Mouse (Mus musculus) adrenal gland, postnatal 14 days (tissue): ENCODE data around the gene Pola2. TPM values are rescaled to one million over a fixed set of nuclear protein-coding genes. Genes with fewer than 3 reads are reported as not detected.
A peak's percentile ranks its signal among the peaks of the same experiment; 100 is the strongest.

Experiments used
- DNase-seq: peaks from one replicate; pipeline ENCODE4 v3.0.0; 2021; ENCODE audit warnings: mixed read lengths
- total RNA-seq: library from RNA; stranded (reverse); gene quantifications from 2 replicates; pipeline ENCODE4 v1.2.3, GENCODE M21; 2021

Gene Pola2
- total RNA-seq, 1 experiment from 2014 or later = 24.6 TPM

- peak; percentile 96 for DNase-seq
These were observed 69.9 kb downstream of the Pola2 start, which contains the start of gene Tigd3 for GRCm38 (mm10) chr19:5894002-5894678. Gene Tigd3, minus strand, starts transcription at chr19:5894149.

DNA sequence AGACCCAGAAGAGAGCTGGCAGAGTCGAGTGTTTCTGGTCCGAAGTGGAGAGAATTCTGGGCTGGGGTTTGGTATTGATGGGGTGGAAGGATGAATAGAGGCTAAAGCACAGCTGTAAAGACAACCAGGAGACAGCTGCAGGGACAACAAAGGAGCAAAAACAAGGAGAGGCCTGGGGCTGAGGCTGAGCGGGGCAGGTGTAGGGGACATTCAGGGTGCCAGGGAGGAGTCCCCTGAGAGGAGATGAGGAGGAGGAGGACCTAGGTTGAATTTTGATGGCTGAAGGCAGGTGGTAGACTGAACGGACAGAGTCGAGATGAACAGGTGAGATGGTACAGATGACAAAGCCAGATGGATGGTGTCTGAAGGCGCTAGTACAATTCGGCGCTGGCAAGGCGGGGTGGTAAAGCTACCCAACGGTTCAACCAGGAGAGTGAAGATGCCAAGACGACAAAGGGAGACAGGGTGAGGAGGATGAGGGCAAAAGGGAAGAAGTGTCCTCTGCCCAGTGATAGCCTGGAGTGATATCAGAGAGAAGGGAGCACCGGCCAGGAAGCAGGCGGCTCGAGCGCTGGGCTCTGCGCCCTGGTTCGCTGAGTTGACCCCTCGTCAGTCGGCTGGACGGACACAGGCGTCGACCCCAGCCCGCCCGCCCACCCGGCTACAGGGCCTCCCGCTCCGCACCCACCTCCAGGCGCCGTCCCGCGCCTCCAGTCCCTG is 70.6 kb downstream of the Pola2 start:
- no peak for DNase-seq

DNA sequence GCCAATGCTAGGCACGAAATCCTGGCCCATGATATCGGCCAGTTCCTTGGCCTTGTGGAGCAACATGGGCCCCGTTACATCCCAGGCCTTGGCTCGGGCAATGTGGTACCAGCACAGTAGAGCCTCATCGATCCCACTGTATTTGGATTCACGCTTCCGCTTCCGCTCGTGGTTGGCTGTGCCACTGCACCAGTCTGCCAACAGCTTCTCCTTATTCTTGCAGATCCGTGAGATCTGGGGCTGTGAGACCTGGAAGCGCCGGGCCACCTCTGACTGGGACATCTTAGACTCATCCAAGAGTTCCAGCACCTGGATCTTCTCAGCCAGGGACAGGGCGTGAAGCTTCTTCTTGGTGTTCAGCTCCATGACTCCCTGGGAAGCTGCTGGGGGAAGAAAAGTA is 71.3 kb downstream of the Pola2 start:
- no peak for DNase-seq

- DNase-seq = no peak
These were observed 71.7 kb downstream of the Pola2 start for GRCm38 (mm10) chr19:5892262-5892661.

DNA sequence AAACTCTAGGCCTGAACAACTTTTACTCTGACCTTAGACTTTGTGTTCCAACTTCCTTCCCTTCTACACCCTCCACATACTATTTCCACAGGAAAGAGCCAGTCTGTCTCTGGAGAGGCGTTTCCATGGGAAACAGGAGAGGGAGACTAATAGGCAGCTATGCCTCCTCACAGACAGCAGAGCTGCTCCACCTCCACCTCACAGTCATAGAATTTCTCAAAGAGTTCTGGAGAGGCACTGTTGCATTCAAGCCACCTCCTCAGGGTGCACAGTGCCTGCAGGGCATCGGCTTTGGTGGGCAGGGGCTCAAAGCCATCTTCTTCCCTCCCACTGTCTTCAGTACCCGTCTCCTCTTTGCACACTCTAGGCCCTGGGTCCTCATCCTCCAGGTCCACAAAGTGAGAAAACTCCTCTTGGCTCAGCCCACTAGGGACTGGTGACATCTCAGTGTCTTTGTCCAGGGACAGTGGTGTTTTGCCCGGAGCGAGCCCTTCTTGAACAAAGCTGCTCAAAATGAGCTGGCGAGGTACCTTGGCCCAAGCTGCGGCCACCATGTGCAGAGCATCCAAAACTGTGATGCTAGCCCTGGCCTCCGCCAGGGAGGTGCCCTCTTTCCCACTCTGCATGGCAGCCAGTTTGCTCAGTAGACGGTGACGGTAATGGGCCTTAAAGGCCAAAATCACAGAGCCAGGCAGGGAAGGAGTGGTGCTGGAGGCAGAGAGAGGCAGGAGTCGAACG is 72.3 kb downstream of the Pola2 start:
- DNase-seq = peak; percentile 11

Other genes starting within 250 kb of the Pola2 start
- 29.1 and 29.3 TPM in 2 replicates for gene Ehbp1l1, start 237.9 kb downstream of the Pola2 start, total RNA-seq
- gene Fam89b, start 234.5 kb downstream of the Pola2 start, total RNA-seq = 41.3 and 50.4 TPM in 2 replicates
- gene Ltbp3, start 223.3 kb downstream of the Pola2 start, total RNA-seq = 212 and 214 TPM in 2 replicates
- 87.4 and 92.1 TPM in 2 replicates for gene Scyl1, start 192.8 kb downstream of the Pola2 start, total RNA-seq
- gene Frmd8, start 88.9 kb downstream of the Pola2 start, total RNA-seq = 26.0 and 34.5 TPM in 2 replicates
- 14.7 and 16.5 TPM in 2 replicates for gene Slc25a45, start 86.4 kb downstream of the Pola2 start, total RNA-seq
- gene Tigd3, start 70.1 kb downstream of the Pola2 start, total RNA-seq = 1.4 and 1.7 TPM in 2 replicates
- 118 and 119 TPM in 2 replicates for gene Dpf2, start 51.2 kb downstream of the Pola2 start, total RNA-seq
- 9.6 and 9.7 TPM in 2 replicates for gene Cdc42ep2, start 39.4 kb downstream of the Pola2 start, total RNA-seq
- gene Slc22a20, start 21.9 kb upstream of the Pola2 start, total RNA-seq = not detected in 2 replicates
- gene Capn1, start 51.7 kb upstream of the Pola2 start, total RNA-seq = 28.5 and 41.5 TPM in 2 replicates
- gene Syvn1, start 82.4 kb upstream of the Pola2 start, total RNA-seq = 53.2 and 54.8 TPM in 2 replicates
- gene Mrpl49, start 93.6 kb upstream of the Pola2 start, total RNA-seq = 59.7 and 68.2 TPM in 2 replicates
- gene Fau, start 93.6 kb upstream of the Pola2 start, total RNA-seq = 956 and 1,133 TPM in 2 replicates
- 24.9 and 25.3 TPM in 2 replicates for gene Znhit2, start 97.0 kb upstream of the Pola2 start, total RNA-seq
- 9.5 and 19.3 TPM in 2 replicates for gene Tm7sf2, start 104.2 kb upstream of the Pola2 start, total RNA-seq
- gene Vps51, start 113.0 kb upstream of the Pola2 start, total RNA-seq = 44.9 and 47.9 TPM in 2 replicates
- not detected in 2 replicates for gene Tmem262, start 115.8 kb upstream of the Pola2 start, total RNA-seq
- not detected in 2 replicates for gene Gm28374, start 118.1 kb upstream of the Pola2 start, total RNA-seq
- gene Zfpl1, start 120.8 kb upstream of the Pola2 start, total RNA-seq = 31.0 and 33.5 TPM in 2 replicates
- 5.5 and 5.7 TPM in 2 replicates for gene Cdca5, start 120.8 kb upstream of the Pola2 start, total RNA-seq
- gene AC131692.1, start 130.2 kb upstream of the Pola2 start, total RNA-seq = 0.56 and 0.60 TPM in 2 replicates
- 0.33 TPM in 1 of 2 replicates, not detected in the other for gene Naaladl1, start 141.6 kb upstream of the Pola2 start, total RNA-seq
- gene Sac3d1, start 154.4 kb upstream of the Pola2 start, total RNA-seq = 12.9 and 15.4 TPM in 2 replicates
- 21.7 and 23.6 TPM in 2 replicates for gene Snx15, start 164.1 kb upstream of the Pola2 start, total RNA-seq
- gene Batf2, start 176.8 kb upstream of the Pola2 start, total RNA-seq = 0.52 and 1.5 TPM in 2 replicates
- gene Arl2, start 177.3 kb upstream of the Pola2 start, total RNA-seq = 61.2 and 61.5 TPM in 2 replicates
- gene Majin, start 220.2 kb upstream of the Pola2 start, total RNA-seq = 1.0 and 1.2 TPM in 2 replicates